Mouse (Mus musculus) forebrain, embryonic 13.5 days (tissue): ENCODE results near the gene Brpf1. TPM values are rescaled to one million over a fixed set of nuclear protein-coding genes. Genes with fewer than 3 reads are reported as not detected.

Source experiments
- ATAC-seq: fragments of 200-750 bp; cut with Nextera tagmentation; 2 replicates; pipeline ENCODE4 v1.8.0; 2017
- H3K27ac ChIP-seq: fragments of 300-500 bp; sonication (generic); 2 replicates; pipeline ENCODE4 v1.5.1; 2015; ENCODE audit warnings: inconsistent platforms, mild to moderate bottlenecking, moderate library complexity
- H3K27me3 ChIP-seq: fragments of 300-500 bp; sonication (generic); 2 replicates; pipeline ENCODE4 v1.6.1; 2015; ENCODE audit warnings: mild to moderate bottlenecking, inconsistent platforms
- H3K36me3 ChIP-seq: fragments of 300-500 bp; sonication (generic); 2 replicates; pipeline ENCODE4 v1.6.1; 2015; ENCODE audit warnings: mild to moderate bottlenecking, inconsistent platforms; ENCODE audit not compliant: poor library complexity, severe bottlenecking
- H3K4me1 ChIP-seq: fragments of 300-500 bp; sonication (generic); 2 replicates; pipeline ENCODE4 v1.6.1; 2015; ENCODE audit warnings: inconsistent platforms
- H3K4me2 ChIP-seq: fragments of 300-500 bp; sonication (generic); 2 replicates; pipeline ENCODE4 v1.6.1; 2015; ENCODE audit warnings: inconsistent platforms, mild to moderate bottlenecking, moderate library complexity
- H3K4me3 ChIP-seq: fragments of 300-500 bp; sonication (generic); 2 replicates; pipeline ENCODE4 v1.5.1; 2015; ENCODE audit warnings: mild to moderate bottlenecking, inconsistent platforms
- H3K9ac ChIP-seq: fragments of 300-500 bp; sonication (generic); 2 replicates; pipeline ENCODE4 v1.6.1; 2015; ENCODE audit warnings: mild to moderate bottlenecking, inconsistent platforms
- H3K9me3 ChIP-seq: fragments of 300-500 bp; sonication (generic); replicated peaks from 2 replicates; pipeline ENCODE4 v1.6.1; 2016; ENCODE audit warnings: inconsistent platforms
- WGBS: fragments of 180-500 bp; shearing (Covaris S2); methylation state at CpG from one replicate; pipeline ENCODE4 v1.1.7; 2015; 5-methylcytosine and 5-hydroxymethylcytosine counted together
- polyA plus RNA-seq: library from polyadenylated mRNA; unstranded; fragments of >200 nt; fragmentation: Nextera tagmentation; extraction: Ambion mirVana; gene quantifications from 2 replicates; pipeline ENCODE4 v1.2.1, GENCODE M21; 2015

Brpf1 gene
- polyA plus RNA-seq, 1 experiment from 2014 or later, result 20.0 TPM

DNA sequence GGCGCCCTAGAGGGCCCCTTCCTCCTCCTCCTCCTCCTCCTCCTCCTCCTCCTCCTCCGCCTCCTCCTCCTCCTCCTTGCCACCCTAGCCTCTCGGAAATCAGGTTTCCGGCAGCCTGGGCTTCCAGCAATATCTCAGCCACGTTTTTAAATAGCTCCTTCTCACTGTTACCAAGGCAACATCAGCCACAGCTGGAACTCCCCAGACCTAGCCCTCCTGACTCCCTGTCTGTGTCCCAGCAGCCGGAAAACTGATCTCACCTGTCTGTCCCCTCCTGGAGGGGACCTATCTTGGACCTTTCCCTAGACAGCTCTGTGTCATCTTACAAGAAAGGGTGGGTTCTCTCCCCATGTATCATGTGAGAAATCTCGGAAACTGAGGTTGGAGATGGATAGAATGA lies 35.4 kb downstream of the Brpf1 start:
- H3K4me1 ChIP-seq, result peaks cover 25% of the 10 kb centered on the region
- peak overlapping the region; percentile 12; the same call in 1 of the 2 replicates for H3K4me3 ChIP-seq
- peak overlapping the region; percentile 81 for H3K4me2 ChIP-seq
- ATAC-seq, result no peak
- no peaks in the 10 kb centered on the region for H3K27me3 ChIP-seq
- 50% methylated on average over 6 of the region's 7 CpGs for WGBS
- H3K9me3 ChIP-seq, result no peaks in the 10 kb centered on the region
- H3K9ac ChIP-seq, result no peak overlapping the region
- peaks cover 26% of the 10 kb centered on the region for H3K36me3 ChIP-seq
- H3K27ac ChIP-seq, result no peak overlapping the region

DNA sequence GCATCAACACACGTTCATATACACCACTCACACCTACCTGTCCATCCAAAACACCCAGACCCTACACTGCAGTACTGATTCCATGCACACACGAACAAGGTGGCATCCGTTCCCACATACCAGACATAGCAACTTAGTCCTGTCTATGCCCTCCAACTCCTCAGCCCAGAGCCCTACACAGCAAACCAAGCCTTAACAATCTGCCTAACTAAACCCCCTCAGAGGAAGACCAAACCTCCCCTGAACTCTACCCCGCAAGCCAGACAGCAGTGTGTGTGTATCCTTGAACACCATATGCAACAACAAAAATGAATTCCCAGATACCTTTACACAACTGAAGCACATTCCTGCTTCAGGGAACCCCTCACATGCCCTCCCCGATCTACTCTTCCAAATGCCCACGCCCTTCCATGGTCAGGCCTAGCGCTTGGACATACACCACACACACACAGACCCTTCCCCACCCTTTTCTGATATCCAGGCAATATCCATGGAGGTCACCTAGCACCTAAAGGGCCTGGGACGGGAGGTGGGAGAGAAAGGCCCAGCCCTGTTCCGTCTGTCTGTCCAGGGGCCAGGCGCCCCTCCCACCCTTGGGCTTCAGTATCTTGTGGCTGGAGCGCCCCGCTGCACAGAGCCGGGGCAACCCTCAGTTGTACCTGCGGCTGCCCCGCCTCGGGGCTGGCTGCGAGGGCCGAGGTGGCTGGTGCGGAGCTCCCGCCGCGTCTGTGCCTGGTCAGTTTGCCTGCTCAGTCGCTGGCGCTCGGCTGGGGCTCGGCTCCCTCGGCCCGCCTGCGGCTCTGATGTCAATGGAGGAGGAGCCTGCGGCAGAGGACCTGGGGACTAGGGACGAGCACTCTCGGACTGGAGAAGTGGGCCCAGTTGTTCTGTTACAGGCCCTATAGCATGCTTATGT lies 36.5 kb downstream of the Brpf1 start, which contains the start of gene Camk1:
Gene Camk1 (minus strand): TSS at position 808 of the 916 bp plus-strand sequence.
- no peaks in the 10 kb centered on the region for H3K9me3 ChIP-seq
- peak within 1 kb of the TSS; percentile 80 for H3K9ac ChIP-seq
- H3K27ac ChIP-seq, result no peak within 1 kb of the TSS
- H3K4me2 ChIP-seq, result peak within 1 kb of the TSS; percentile 81
- peaks cover 25% of the 10 kb centered on the region for H3K4me1 ChIP-seq
- ATAC-seq, result peak; percentile 87
- 17% methylated on average over 32 of the region's 32 CpGs for WGBS
- H3K27me3 ChIP-seq, result no peaks in the 10 kb centered on the region
- peak within 1 kb of the TSS; percentile 55 for H3K4me3 ChIP-seq
- H3K36me3 ChIP-seq, result peaks cover 16% of the 10 kb centered on the region

DNA sequence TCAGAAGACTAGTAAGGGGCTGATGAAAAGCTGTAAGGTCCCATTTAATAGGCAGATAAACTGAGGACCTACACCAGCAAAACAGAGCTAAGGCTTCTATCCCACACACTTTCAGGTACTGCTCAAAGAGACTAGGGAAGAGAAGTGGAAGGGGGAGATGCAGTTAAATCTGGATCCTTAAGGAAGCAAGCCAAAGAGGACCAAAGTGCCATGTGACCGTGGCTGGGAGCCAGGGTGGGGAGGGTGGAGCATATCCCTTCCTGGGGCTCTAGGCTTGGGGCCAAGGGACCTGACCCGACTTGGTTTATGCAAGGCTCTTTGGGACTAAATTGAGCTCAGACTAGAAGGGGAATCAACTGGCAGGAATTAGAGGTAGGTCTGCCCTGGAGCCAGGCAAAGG lies 37.4 kb downstream of the Brpf1 start:
- H3K4me3 ChIP-seq, result peak overlapping the region; percentile 55; the same call in 1 of the 2 replicates
- ATAC-seq, result no peak
- no peaks in the 10 kb centered on the region for H3K27me3 ChIP-seq
- peaks cover 10% of the 10 kb centered on the region for H3K36me3 ChIP-seq
- peaks cover 25% of the 10 kb centered on the region for H3K4me1 ChIP-seq
- H3K4me2 ChIP-seq, result peak overlapping the region; percentile 81
- no peak overlapping the region for H3K27ac ChIP-seq
- H3K9ac ChIP-seq, result peak overlapping the region; percentile 80; the same call in 1 of the 2 replicates
- H3K9me3 ChIP-seq, result no peaks in the 10 kb centered on the region
- WGBS, result 46% methylated on average over 2 of the region's 2 CpGs

DNA sequence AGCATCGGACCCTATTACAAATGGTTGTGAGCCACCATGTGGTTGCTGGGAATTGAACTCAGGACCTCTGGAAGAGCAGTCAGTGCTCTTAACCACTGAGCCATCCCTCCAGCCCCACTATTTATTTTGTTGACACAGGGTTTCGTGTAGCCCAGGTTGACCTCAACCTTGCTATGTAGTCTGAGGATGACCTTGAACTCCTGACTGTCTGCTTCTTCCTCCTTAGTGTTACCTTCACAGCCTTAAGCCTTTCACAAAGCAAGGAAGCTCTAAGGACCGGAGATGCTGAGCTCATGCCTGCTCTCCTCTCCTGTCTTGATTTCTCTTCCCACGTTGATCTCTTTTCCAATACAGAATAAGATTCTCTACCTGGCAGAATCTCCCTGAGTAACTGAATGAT lies 40.0 kb downstream of the Brpf1 start:
- Histone ChIP-seq H3K27me3 (no peaks in the 10 kb centered on the region), H3K27ac (no peak overlapping the region), H3K4me2 (no peak overlapping the region), H3K9me3 (no peaks in the 10 kb centered on the region), H3K4me3 (no peak overlapping the region), H3K36me3 (no peaks in the 10 kb centered on the region), H3K9ac (no peak overlapping the region), H3K4me1 (peaks cover 22% of the 10 kb centered on the region)
- 90% methylated on average over 4 of the region's 4 CpGs for WGBS
- ATAC-seq, result no peak

DNA sequence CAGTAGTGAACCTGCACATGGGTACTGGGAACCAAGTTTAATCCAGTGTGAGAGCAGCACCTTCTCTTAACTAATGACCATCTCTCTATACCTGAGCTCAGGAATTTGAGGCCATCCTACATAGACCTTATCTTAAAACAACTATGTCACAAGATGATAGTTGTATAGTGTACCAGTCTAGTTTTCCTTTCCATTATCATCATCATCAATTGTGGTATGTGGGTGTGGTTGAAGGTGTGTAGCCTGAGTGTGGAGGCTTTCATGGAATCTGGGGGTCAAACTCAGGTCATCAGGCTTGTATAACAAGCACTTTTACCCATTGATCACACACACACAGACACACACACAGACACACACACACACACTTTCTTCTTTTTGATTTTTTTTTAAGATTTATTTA lies 43.6 kb downstream of the Brpf1 start:
- H3K9me3 ChIP-seq, result no peaks in the 10 kb centered on the region
- H3K27ac ChIP-seq, result no peak overlapping the region
- no peak for ATAC-seq
- H3K4me3 ChIP-seq, result no peak overlapping the region
- no peaks in the 10 kb centered on the region for H3K27me3 ChIP-seq
- H3K4me1 ChIP-seq, result no peaks in the 10 kb centered on the region
- H3K4me2 ChIP-seq, result no peak overlapping the region
- H3K36me3 ChIP-seq, result no peaks in the 10 kb centered on the region
- no peak overlapping the region for H3K9ac ChIP-seq

DNA sequence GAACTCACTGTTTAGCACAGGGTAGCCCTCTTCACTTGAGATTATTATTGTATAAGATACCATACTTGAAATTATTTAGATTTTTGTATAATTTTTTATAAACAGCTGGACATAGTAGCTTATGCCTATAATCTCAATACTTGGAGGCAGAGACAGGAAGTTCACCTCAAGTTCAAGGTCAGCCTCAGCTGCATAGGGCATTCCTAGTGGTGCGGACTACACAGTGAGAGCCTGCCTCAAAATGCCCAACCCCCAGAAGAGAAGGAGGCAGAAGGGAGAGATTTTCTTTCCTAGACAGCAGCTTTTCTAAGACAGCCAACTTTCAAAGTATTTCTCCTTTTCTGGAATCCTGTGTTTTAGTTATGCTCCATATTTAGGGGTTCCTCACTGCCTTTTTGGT lies 44.2 kb downstream of the Brpf1 start:
- ATAC-seq, result no peak
- H3K9me3 ChIP-seq, result no peaks in the 10 kb centered on the region
- no peaks in the 10 kb centered on the region for H3K27me3 ChIP-seq
- H3K4me2 ChIP-seq, result no peak overlapping the region
- no peak overlapping the region for H3K4me3 ChIP-seq
- 92% methylated on average over 1 of the region's 1 CpGs for WGBS
- H3K9ac ChIP-seq, result no peak overlapping the region
- no peaks in the 10 kb centered on the region for H3K4me1 ChIP-seq
- H3K27ac ChIP-seq, result no peak overlapping the region
- no peaks in the 10 kb centered on the region for H3K36me3 ChIP-seq

DNA sequence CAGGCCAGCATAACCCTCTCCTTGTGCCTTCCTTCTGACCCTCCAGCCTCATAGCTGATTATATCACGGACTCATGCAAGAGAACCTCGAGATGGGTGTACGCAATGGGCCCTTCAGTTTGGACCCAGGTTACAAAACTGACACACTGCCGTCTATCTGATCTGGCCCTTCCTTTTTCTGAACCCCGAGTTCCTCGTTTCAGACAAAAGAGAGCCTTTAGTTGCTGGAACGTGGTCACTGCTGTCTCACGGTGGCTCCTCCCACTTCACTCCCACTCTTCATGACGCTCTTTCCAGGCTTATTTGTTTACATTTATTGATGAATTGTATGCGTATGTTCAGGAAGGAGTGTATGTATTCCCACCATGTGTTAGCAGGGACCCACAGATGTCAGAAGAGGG lies 44.7 kb downstream of the Brpf1 start:
- H3K9me3 ChIP-seq, result no peaks in the 10 kb centered on the region
- H3K27ac ChIP-seq, result no peak overlapping the region
- ATAC-seq, result no peak
- H3K4me2 ChIP-seq, result no peak overlapping the region
- no peak overlapping the region for H3K9ac ChIP-seq
- no peaks in the 10 kb centered on the region for H3K27me3 ChIP-seq
- no peaks in the 10 kb centered on the region for H3K4me1 ChIP-seq
- no peaks in the 10 kb centered on the region for H3K36me3 ChIP-seq
- H3K4me3 ChIP-seq, result no peak overlapping the region
- 58% methylated on average over 10 of the region's 10 CpGs for WGBS

DNA sequence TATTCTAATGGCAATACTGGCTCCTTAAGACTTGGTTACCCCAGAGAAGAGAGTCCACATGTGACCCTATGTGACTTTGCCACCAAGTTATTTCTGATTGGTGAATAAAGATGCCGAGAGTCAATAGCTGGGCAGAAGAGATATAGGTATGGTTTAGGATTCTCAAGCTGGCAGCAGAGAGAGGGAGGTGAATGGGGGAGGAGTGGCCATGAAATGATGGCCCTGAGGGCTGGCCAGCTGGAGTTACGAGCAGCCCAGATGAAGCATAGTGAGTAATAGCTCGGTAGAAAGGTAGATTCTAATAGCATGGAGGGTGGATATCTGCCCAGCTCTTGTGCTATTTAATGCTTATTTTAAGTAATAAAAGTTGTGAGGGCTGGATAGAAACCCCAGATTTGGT lies 45.9 kb downstream of the Brpf1 start:
- WGBS, result 81% methylated on average over 3 of the region's 3 CpGs
- no peaks in the 10 kb centered on the region for H3K27me3 ChIP-seq
- no peak for ATAC-seq
- no peaks in the 10 kb centered on the region for H3K4me1 ChIP-seq
- H3K36me3 ChIP-seq, result no peaks in the 10 kb centered on the region
- no peak overlapping the region for H3K4me3 ChIP-seq
- no peak overlapping the region for H3K27ac ChIP-seq
- H3K9ac ChIP-seq, result no peak overlapping the region
- no peak overlapping the region for H3K4me2 ChIP-seq
- no peaks in the 10 kb centered on the region for H3K9me3 ChIP-seq

DNA sequence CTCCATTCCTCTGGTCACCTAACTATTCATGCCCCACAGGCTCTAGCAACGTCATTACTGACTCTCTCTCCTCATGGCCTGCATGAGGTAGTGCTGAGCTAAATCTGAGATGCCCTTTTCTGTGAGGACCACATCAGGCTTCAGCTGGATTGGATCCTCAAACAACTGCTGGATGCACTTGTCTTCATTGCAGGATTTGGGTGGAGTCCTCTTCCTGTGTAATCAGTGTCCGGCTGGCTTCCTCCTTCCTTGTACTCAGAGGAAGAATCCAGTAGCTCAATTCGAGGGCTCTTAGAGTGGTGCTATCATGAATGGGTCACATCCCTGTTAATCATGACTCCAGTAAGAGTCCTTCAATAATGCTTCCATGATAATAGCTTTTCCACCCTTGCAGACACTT lies 46.8 kb downstream of the Brpf1 start:
- H3K27ac ChIP-seq, result no peak overlapping the region
- no peaks in the 10 kb centered on the region for H3K36me3 ChIP-seq
- H3K4me2 ChIP-seq, result no peak overlapping the region
- H3K9me3 ChIP-seq, result no peaks in the 10 kb centered on the region
- WGBS, result 75% methylated on average over 3 of the region's 3 CpGs
- H3K4me3 ChIP-seq, result no peak overlapping the region
- no peaks in the 10 kb centered on the region for H3K27me3 ChIP-seq
- no peak for ATAC-seq
- H3K4me1 ChIP-seq, result no peaks in the 10 kb centered on the region
- H3K9ac ChIP-seq, result no peak overlapping the region

DNA sequence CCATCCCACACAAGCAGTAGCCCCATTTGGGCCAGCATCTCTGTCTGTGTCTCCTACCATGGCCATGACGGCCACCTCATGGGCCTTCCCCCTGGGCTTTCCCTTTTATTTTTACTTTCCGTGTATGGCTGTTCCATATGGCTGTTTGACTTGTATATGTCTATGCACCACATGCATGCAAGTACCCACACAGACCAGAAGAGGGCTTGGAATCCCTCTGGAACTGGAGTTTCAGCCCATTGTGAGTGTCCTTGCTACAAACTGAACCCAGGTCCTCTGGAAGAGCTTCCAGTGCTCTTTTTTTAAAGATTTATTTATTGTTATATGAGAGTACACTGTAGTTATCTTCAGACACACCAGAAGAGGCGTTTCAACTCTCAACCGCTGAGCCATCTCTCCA lies 54.5 kb downstream of the Brpf1 start:
- H3K36me3 ChIP-seq, result peaks cover 6% of the 10 kb centered on the region
- H3K4me1 ChIP-seq, result no peaks in the 10 kb centered on the region
- no peak for ATAC-seq
- no peak overlapping the region for H3K4me2 ChIP-seq
- no peaks in the 10 kb centered on the region for H3K27me3 ChIP-seq
- no peak overlapping the region for H3K27ac ChIP-seq
- WGBS, result 73% methylated on average over 4 of the region's 4 CpGs
- no peak overlapping the region for H3K9ac ChIP-seq
- H3K4me3 ChIP-seq, result no peak overlapping the region
- H3K9me3 ChIP-seq, result no peaks in the 10 kb centered on the region

DNA sequence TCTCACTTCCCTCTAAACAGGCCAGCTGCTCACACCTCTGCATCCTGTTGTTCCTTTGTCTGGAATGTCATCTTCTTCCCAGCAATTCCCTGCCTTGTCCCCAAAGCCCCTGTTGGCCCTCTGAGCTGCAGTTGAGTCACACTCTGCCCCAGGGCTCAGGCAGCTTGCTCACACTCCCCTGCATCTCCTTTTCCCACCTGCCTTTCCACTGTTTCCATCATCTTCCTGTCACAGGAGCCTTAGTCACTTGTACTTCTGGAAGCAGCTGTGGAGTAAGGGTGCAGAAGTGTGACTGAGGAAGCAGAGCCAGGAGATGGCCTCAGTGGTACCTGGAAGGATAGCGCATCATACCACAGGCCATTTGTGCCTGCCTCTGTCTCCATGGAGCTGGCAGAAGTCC lies 55.3 kb downstream of the Brpf1 start:
- no peaks in the 10 kb centered on the region for H3K27me3 ChIP-seq
- 96% methylated on average over 1 of the region's 1 CpGs for WGBS
- no peak overlapping the region for H3K4me3 ChIP-seq
- ATAC-seq, result no peak
- H3K9ac ChIP-seq, result no peak overlapping the region
- H3K9me3 ChIP-seq, result no peaks in the 10 kb centered on the region
- no peak overlapping the region for H3K4me2 ChIP-seq
- peaks cover 13% of the 10 kb centered on the region for H3K36me3 ChIP-seq
- H3K4me1 ChIP-seq, result no peaks in the 10 kb centered on the region
- H3K27ac ChIP-seq, result no peak overlapping the region

DNA sequence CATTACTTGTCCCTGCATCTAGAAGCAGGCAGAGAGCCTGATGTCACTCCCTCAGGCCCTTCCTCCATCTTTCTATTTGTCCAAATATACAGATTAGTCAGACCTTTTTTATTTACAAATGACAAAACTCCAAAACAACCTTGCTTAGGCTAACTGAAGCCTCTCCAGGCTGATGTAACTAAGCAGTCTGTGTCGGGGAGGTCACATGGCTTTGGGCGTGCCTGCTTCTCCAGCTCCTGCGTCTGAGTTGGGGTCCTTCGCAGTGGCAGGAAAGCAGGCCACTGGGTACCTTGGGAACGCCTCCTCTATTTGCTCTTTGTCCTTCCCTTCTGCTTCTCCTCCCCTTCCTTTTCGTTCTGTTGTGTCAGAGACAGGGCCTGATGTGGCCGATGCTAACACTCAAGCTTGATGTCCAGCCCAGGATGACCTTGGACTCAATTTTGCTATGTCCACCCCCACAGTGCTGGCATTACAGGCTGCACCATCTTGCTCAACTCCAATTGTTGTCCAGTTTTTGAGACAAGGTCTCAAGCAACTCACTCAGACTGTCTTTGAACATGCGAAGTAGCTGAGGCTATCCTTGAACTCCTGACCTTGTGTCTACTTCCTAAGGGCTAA lies 57.7 kb downstream of the Brpf1 start:
- H3K4me3 ChIP-seq, result no peak overlapping the region
- no peak overlapping the region for H3K9ac ChIP-seq
- peaks cover 33% of the 10 kb centered on the region for H3K36me3 ChIP-seq
- WGBS, result 72% methylated on average over 8 of the region's 8 CpGs
- no peak overlapping the region for H3K27ac ChIP-seq
- H3K27me3 ChIP-seq, result no peaks in the 10 kb centered on the region
- no peak overlapping the region for H3K4me2 ChIP-seq
- no peak for ATAC-seq
- H3K9me3 ChIP-seq, result no peaks in the 10 kb centered on the region
- no peaks in the 10 kb centered on the region for H3K4me1 ChIP-seq
